Mouse (Mus musculus): ENCODE measurements around the gene Ptprn2.

The Ptprn2 gene

GRCm38 (mm10) chr12:117058184-117058958 lies 572.9 kb downstream of the Ptprn2 start:
- CTCF ChIA-PET, result interaction anchor here (0.6 kb wide), 1 partner anchor 433 kb away, joined by 3 read pairs; no protein-coding TSS in a partner anchor

- CTCF ChIA-PET, result no interaction called here
Observed at GRCm38 (mm10) chr12:117058975-117059374, 573.5 kb downstream of the Ptprn2 start.

- CTCF ChIA-PET, result no interaction called here
Observed at GRCm38 (mm10) chr12:117077664-117078063, 592.1 kb downstream of the Ptprn2 start.

- CTCF ChIA-PET, result no interaction called here
Observed at GRCm38 (mm10) chr12:117078945-117079344, 593.4 kb downstream of the Ptprn2 start.

- CTCF ChIA-PET, result no interaction called here
Observed at GRCm38 (mm10) chr12:117079724-117080123, 594.2 kb downstream of the Ptprn2 start.

GRCm38 (mm10) chr12:117083856-117084701 lies 598.6 kb downstream of the Ptprn2 start:
- CTCF ChIA-PET, result no interaction called here

- CTCF ChIA-PET, result no interaction called here
Observed at GRCm38 (mm10) chr12:117084702-117085409, 599.3 kb downstream of the Ptprn2 start.

GRCm38 (mm10) chr12:117085661-117086335 lies 600.3 kb downstream of the Ptprn2 start:
- CTCF ChIA-PET, result no interaction called here

- CTCF ChIA-PET, result no interaction called here
Observed at GRCm38 (mm10) chr12:117092345-117093107, 607.0 kb downstream of the Ptprn2 start.

GRCm38 (mm10) chr12:117095941-117096340 lies 610.4 kb downstream of the Ptprn2 start:
- CTCF ChIA-PET, result no interaction called here

GRCm38 (mm10) chr12:117098295-117098694 lies 612.8 kb downstream of the Ptprn2 start:
- CTCF ChIA-PET, result no interaction called here

GRCm38 (mm10) chr12:117106696-117107095 lies 621.2 kb downstream of the Ptprn2 start:
- CTCF ChIA-PET, result interaction anchor here (0.6 kb wide), 1 partner anchor 868 kb away, joined by 3 read pairs; no protein-coding TSS in a partner anchor

GRCm38 (mm10) chr12:117107143-117107616 lies 621.7 kb downstream of the Ptprn2 start:
- CTCF ChIA-PET, result interaction anchor here (0.6 kb wide), 1 partner anchor 868 kb away, joined by 3 read pairs; no protein-coding TSS in a partner anchor

GRCm38 (mm10) chr12:117115254-117115865 lies 629.8 kb downstream of the Ptprn2 start:
- CTCF ChIA-PET, result no interaction called here

GRCm38 (mm10) chr12:117127078-117127477 lies 641.6 kb downstream of the Ptprn2 start:
- CTCF ChIA-PET, result no interaction called here

GRCm38 (mm10) chr12:117127485-117127884 lies 642.0 kb downstream of the Ptprn2 start:
- CTCF ChIA-PET, result no interaction called here

GRCm38 (mm10) chr12:117132095-117132494 lies 646.6 kb downstream of the Ptprn2 start:
- CTCF ChIA-PET, result no interaction called here

GRCm38 (mm10) chr12:117135205-117135604 lies 649.7 kb downstream of the Ptprn2 start:
- CTCF ChIA-PET, result no interaction called here

- CTCF ChIA-PET, result no interaction called here
Observed at GRCm38 (mm10) chr12:117136472-117137010, 651.0 kb downstream of the Ptprn2 start.

GRCm38 (mm10) chr12:117140901-117141300 lies 655.4 kb downstream of the Ptprn2 start:
- CTCF ChIA-PET, result no interaction called here
